In genomic region chr4:119173851-119174453, GRCm38 (mm10) we compare ENCODE assay signal across 8 mouse cellular contexts. TPM values are rescaled to one million over a fixed set of nuclear protein-coding genes. Genes with fewer than 3 reads are reported as not detected.
DNase-seq lines count a peak whose midpoint lies in the region; ATAC-seq lines count a peak whose summit lies in the region.

Zfp691 (minus strand) TSS chr4:119174195.

- under 1% methylated on average over 40 of the region's 40 CpGs for WGBS in lung, embryonic 16.5 days

- peaks cover 14% of the 10 kb centered on the region for H3K36me3 ChIP-seq in lung, embryonic 16.5 days (ENCODE audit: control insufficient read depth, insufficient read depth, low read length)

- no peaks in the 10 kb centered on the region for H3K9me3 ChIP-seq in lung, embryonic 16.5 days (ENCODE audit: control insufficient read depth, low read length)

- H3K4me1 ChIP-seq in lung, embryonic 16.5 days (replicated peaks; ENCODE audit: control insufficient read depth, insufficient read depth, low read length) = peaks cover 7% of the 10 kb centered on the region; the same call in 1 of the 2 replicates

- peak within 1 kb of the TSS; percentile 85 for H3K4me3 ChIP-seq in lung, embryonic 16.5 days (ENCODE audit: low read length)

- H3K27ac ChIP-seq in lung, embryonic 16.5 days (ENCODE audit: low read length) = peak within 1 kb of the TSS; percentile 48

- H3K27me3 ChIP-seq in lung, embryonic 16.5 days (ENCODE audit: control insufficient read depth, insufficient read depth, low read depth, low read length) = no peaks in the 10 kb centered on the region

- H3K9ac ChIP-seq in lung, embryonic 16.5 days (ENCODE audit: low read length) = peak within 1 kb of the TSS; percentile 91

- ATAC-seq in hematopoietic stem cell, adult 5-6 weeks (replicated peaks in 1 of 2; ENCODE audit: insufficient read depth in 1 of 2, low FRiP score in 2 of 2, low TSS enrichment in 1 of 2, low read depth in 1 of 2, poor library complexity in 2 of 2, severe bottlenecking in 2 of 2) = peak; percentile 99
- ATAC-seq in lung, embryonic 16.5 days (ENCODE audit: low read depth) = peak; percentile 100

- peak within 1 kb of the TSS; percentile 94 for H3K4me2 ChIP-seq in lung, embryonic 16.5 days (ENCODE audit: low read depth, low read length)

- peak; percentile 97 for DNase-seq in MEL-GATA-1-ER (ENCODE audit: extremely low read depth, low read depth)
- DNase-seq in cerebellum, adult 8-10 months = peak; percentile 94
- DNase-seq in forelimb bud, embryonic 11.5 days (ENCODE audit: low read depth, low spot score) = peak; percentile 97
- peak; percentile 98 for DNase-seq in layer of hippocampus, adult 9-10 months (ENCODE audit: low spot score)
- DNase-seq in ovary, postnatal 10 days (ENCODE audit: low spot score) = peak; percentile 79
- peak; percentile 92 to 94 for DNase-seq in thymus, postnatal 10 days (ENCODE audit: low spot score in 2 of 2)

RNA-seq across cellular contexts. Expression of gene Zfp691, which starts in this region (rescaled TPM):
- 3.4 and 7.7 TPM in 2 replicates for total RNA-seq in hematopoietic stem cell, adult 5-6 weeks (2017)
- 9.0 and 9.3 TPM in 2 replicates for polyA plus RNA-seq in lung, embryonic 16.5 days (2015; fragmentation: Nextera tagmentation; extraction: Ambion mirVana)

Comparison
In these comparisons a context has a peak if more than half of its experiments do, and no peak if none do; other contexts are left out.
1. Peak in every context shown above with its lines: DNase-seq, ATAC-seq, H3K4me3 ChIP-seq and H3K27ac ChIP-seq.